Mouse (Mus musculus) small intestine, adult 10 weeks (tissue): ENCODE data around the gene Wdr90. TPM values are rescaled to one million over a fixed set of nuclear protein-coding genes. Genes with fewer than 3 reads are reported as not detected.

Experiments
- polyA plus RNA-seq: library from polyadenylated mRNA; stranded (reverse); fragments of 350-450 nt; fragmentation: Illumina TruSeq; extraction: RNeasy Lipid Tissue Mini Kit (QIAGEN cat#74804); gene quantifications from one replicate; pipeline ENCODE4 v1.2.3, GENCODE M21; 2014; ENCODE audit warnings: low replicate concordance

Gene Wdr90
- polyA plus RNA-seq, result 0.82 TPM

DNA sequence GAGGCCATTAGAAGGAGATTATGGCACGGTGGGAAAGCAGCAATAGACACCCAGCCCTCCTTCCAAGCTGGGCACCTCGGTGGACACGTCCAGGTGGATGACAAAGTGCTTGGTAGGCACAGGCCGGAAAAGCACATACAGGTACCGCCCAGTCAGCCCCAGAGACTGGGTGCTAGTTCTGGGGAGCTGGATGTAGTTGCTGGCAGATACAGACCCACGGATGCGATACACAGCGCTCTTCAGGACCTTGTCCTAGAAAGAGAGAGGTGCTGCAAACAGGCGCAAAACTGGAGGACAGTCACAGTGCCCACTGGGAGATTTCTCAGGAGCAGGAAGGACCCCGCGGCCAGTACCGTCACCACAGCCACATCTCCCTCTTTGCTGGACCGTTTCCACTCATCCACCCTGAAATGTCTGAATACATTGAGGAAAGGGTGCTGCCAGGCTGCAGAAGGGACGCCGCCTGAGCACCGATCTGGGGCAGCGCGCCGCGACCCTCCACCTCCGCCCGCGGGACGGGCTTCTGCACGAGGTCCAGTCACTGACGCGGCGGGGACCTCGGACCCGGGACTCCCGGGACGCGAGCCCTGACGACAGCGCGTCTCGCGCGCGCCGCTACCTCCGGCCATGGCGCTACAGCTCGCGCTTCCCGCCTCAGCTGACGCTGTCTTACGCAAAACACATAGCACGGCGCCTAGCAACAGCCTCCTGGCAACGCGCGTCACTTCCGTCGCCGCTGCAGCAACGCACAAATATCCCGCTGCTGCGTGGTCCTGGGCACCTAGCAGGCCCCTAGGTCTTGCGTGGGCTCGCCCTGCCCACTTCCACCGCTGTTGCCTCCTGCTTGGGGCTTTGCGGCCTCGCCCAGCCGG lies at the start of gene Wdr90:
Gene Wdr90, minus strand, starts transcription at position 670 of the 872 bp plus-strand sequence.

DNA sequence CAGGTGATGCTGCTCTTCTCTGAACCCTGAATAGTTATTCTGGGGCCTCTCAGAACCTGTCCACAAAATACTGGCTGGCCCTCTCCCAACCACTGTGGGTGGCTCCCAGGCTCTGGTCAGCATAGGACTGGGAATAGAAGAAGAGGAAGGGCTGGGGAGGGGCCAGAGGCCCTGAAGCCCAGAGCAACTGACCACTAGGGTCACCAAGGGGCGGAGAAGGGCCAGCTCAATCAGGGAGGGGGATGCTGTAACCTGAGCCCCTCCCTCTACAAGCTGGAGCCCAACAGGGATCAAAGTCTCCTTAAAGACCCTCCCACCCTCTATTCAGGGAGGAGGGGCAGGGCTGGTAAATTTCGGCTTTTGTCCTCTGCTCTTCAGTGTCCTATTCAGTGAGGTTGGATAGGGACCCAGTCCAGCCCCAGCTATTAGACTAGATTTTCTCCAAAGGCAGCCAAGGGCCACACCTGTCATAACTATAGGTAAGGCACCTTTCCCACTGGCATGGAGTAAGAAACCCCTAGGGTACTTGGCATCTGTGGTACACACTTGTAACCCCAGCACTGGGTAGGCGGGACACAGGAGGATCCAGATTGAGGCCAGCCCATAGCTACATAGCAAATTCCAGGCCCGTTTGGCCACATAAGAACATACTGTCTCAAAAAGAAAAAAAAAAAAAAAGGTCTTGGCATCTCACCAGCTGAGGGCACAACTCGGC lies 19.1 kb upstream of the Wdr90 start, which contains the start of gene Wfikkn1:
Gene Wfikkn1, minus strand, starts transcription at position 663 of the 715 bp plus-strand sequence.

DNA sequence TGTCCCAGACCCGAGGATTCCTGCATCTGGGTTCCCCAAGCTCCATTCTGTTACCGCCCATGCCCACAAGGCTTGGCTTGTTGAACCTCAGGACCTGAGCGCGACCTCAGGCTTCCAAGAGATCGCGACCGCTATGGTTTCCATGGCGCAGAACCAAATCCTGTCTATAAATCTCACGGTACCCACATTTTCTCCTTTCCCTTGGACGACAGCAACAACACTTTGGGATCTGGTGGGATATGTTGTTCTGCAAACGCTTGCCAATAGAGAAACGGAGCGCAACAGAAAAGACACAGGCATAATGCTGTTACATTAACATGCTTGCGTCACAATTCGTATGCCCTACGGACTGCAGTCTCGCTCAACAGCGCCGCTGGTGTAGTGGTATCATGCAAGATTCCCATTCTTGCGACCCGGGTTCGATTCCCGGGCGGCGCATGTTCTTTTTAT lies 13.4 kb upstream of the Wdr90 start, which contains the start of gene Mettl26:
Gene Mettl26, plus strand, starts transcription at position 354 of the 450 bp plus-strand sequence.

DNA sequence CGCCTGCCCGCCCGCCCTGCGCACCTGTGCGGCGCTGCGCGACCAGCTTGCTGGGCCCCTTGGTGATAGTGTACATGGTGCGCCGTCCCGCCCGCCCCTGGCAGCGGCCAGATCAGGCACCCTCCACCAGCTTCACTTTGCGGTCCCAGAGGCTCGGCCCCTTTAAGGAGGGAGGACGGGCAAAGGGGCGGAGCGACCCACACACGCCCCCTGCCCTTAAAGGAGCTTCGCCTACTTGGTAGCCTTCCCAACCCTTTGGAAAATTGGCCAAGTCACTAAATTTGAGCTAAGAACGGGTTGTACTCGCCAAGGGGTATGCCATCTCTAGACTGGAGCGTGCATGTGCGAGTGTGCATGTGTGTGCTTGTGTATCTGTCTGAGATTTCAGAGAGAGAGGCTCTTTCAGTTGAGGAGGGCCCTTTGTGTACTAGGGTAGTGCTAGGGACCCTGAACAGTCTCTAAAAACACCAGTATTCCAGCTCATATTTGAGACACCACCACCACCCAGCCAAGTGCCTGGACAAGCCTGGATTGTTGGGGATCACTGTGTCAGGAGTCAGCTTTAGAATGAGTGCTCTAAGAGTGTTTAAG lies 7.4 kb upstream of the Wdr90 start, which contains the start of gene Mcrip2:
Gene Mcrip2, minus strand, starts transcription at position 164 of the 591 bp plus-strand sequence.

DNA sequence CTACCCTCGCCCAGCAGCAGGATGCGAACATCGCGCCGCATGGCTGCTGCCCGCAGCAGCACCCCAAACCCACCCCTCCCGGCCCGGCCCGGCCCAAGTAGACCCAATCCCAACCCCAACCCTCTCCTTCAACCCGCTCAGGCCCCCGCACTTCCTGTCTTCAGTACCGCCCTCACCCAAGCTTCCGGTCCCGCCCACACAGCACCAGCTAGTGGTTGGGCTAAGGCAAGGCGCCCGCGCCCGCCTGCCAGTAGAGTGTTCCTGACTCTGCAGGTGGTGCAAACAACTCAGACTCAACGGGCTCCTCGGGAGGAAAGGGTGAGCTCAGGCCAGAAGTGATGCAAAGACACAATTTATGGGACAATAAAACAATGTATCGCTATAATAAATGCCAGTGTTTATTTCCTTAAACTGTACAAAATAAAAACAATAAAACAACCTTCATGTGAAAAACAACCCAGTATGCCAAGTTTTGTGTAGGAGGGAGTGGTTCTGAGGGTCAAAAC lies 16.9 kb downstream of the Wdr90 start, which contains the start of gene Rhot2:
Gene Rhot2, minus strand, starts transcription at position 456 of the 506 bp plus-strand sequence.

DNA sequence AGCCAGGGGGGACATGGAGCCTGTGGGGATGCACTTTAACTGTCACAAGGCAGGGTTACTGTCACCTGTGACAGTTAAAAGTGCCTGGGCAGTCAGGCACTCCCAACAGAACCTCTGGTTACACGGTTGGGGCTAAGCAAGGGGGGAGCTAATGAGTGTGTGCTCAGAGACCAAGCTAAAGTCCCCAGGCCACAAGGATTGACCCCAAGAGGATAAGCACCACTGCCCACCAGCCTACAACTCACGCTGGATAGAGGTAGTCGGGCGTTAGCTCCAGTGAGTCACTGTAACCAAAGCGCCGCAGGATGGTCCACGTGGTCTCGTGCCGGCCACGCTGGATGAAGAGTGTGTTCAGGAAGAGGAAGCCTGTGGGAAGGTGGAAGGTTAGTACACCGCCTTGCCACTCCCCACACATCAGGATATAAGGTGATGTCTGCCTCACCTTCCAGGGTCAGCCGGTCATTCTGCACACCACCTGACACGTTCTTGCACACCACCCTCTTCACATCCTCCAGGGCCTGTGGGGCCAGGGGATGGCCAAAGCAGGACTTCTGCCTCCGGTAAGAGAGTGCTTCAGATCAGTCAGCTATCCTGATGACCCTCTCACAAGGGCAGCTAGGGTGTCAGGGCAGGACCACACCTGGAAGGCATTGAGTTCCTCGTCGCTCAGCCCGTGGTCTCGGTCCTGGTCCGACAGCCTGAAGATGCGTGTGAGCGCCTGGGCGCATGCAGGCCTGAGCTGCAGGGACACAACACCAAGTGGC lies 20.0 kb downstream of the Wdr90 start, which contains the start of gene Gm20683:
Gene Gm20683, minus strand, starts transcription at position 647 of the 764 bp plus-strand sequence.

DNA sequence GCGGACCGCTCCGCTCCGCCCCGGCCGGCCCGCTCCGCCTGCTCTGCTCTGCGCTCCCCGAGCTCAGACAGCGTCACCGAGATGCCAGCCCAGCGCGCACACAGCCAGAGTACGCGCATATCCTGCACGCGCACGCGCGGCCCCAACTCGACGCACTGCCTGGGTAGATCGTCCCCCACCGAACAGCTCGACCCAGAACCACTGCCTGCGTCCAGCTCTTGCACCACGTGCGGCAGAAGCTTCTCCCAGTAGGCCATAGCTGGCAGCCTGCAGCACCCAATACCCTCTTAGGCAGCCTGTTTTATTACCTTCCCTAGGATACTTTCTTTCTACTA lies 24.3 kb downstream of the Wdr90 start, which contains the start of gene Rhbdl1:
Gene Rhbdl1, minus strand, starts transcription at position 220 of the 335 bp plus-strand sequence.

DNA sequence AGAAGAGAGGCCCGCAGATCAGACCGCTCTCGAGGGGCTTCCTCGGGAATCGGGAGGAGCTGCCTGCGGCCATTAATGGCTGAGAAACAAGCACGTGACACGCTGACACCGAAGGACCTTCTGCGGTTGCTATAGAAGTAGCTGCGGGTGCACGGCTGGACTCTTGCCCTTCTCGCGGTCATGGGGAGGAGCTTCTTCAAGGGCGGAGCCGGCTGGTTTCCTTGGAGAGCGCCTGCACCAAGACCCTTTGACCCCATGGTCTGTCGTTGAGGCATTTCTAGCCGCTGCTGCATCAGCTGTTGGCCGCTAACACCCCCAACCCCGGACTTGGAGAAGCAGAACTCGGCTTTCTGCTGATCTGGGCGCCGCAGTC lies 28.0 kb downstream of the Wdr90 start, which contains the start of gene Stub1:
Gene Stub1, minus strand, starts transcription at position 114 of the 373 bp plus-strand sequence.

DNA sequence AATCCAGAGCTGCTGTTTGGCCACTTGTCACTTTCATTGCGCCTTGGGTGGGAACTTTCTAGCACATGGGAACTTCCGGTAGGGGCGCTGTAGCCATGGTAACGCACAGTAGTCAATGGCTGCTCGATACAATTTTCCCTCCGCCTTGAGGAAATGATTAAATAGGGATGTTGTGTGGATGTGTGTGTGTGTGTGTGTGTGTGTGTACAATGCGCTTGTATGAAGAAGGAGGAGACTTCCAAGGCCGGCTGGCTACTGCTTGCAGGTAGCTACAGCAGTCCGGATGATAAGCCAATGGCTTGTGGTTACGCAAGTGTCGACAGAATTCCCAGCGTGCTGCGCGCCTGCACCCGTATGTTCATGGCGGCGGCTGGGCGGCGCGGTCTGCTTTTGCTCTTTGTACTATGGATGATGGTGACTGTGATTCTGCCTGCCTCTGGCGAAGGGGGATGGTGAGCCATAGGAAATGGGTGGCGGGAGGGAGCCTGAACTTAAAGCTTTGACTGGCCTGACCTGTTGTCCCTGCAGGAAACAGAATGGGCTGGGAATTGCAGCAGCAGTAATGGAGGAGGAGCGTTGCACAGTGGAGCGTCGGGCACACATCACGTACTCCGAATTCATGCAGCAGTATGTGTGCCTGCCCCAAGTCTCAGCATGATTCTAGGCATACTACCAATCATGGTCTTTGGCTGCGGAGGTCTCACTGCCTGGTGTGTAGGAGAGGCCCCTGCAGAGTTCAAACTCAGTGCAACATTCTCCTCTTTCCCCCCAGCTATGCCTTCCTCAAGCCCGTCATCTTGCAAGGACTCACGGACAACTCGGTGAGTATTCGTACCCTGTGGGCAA lies 32.4 kb downstream of the Wdr90 start, which contains the start of gene Jmjd8:
Gene Jmjd8, plus strand, starts transcription at position 156 of the 846 bp plus-strand sequence.

DNA sequence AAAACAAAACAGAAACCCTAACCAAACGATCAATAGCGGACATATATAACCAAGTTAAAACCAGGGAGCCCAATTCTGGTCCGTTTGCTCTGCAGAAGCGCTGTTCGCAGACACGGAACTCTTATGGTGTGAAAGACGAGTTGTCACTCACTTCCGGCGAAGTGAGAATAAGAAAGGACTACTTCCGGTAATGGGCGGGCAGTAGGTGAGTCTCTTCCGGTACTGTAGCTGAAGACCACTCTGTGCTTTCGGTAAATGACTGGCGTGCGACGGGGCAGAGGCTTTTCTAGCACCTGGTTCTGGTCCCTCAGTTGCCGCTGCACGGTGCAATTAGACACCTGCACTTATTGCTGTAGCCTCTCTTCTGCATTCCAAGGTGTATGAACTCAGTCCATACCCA lies 37.8 kb downstream of the Wdr90 start, which contains the start of gene Wdr24:
Gene Wdr24, plus strand, starts transcription at position 176 of the 400 bp plus-strand sequence.

DNA sequence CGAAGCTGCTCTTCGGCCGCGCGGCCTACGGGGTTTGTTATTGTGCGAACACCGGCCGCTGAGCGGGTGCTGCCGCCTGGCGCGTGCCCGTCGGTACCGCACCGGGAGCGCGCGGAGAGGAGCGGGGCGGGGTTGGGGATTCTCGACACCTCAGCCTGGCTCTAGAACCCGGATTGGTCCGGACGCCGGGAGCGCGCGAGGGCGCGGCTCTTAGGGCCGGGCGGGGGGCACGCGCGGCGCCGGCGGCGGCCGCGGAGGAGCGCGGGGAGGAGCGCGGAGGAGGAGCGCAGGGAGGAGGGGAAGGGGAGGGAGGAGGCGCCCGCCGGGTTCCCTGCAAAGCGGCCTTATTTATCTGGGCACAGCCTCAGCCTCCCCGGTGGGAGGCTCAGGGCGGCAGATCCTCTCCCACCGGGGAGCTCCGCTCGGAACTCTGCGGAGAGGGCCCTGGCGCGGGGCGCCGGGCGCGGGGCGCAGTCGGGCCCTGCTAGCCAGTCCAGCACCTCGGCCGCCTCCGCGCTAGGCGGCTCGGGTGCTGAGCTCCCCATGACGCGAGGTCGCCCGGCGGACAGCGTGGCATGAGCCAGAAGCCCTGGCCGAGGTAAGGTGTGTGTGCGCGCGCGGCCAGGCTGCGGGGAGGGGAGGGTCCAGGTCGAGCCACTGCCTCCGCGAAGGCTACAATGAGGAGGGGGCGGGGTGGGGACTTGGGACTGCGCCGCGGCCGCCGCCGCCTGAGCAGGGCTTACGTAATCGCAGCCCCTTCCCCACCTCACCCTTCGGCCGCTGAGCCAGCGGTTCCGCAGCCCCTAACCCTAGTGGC lies 52.3 kb downstream of the Wdr90 start, which contains the start of gene Fbxl16:
Gene Fbxl16, plus strand, starts transcription at position 297 of the 817 bp plus-strand sequence.

DNA sequence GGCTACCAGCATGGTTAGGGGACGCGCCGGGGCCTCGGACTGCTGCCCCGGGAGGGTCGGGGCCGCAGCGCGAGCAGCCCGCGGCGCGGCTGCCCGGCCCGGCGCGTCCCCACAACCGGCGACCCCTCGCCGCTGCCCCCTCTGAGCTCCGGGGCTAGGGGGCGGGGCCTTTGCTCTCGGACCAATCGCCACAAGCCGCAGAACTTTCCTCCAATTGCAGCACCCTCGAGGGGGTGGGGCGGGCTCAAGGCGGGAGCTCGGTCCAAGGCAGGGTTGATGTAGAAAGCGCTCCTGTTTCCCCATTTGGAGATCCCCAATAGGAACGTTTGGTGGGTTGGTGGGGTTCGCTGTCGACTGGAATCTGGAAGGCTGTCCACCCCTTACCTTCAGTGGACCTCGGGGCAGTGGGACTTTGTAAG lies 64.3 kb downstream of the Wdr90 start, which contains the start of gene Metrn:
Gene Metrn, minus strand, starts transcription at position 186 of the 419 bp plus-strand sequence.

DNA sequence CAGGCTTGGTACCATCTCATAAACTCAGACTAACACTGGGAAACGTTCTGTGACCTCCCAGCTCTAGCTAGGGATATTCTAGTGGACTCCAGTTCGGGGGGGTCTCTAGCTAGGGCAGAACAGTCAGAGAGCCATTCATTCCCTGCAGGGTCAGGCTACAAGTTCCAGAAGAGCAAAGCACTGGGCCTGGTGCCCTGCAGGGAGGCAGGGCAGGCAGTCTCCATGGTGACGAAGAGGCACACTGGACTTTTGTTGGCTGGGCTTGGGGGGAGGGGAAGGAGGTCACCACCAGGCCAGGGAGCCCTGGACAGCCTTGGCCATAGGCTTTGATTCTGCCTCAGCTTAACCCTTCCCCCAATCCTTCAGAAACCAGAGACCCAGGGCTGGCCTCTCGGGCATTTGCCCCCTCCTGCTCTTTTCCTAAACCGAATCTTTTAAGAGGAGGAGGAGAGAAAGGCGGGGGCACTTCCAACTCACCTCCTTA lies 65.7 kb downstream of the Wdr90 start, which contains the start of gene AC134908.4:
Gene AC134908.4, minus strand, starts transcription at position 51 of the 484 bp plus-strand sequence.

Other genes starting within 250 kb of the Wdr90 start
- gene Gng13, start 144.3 kb downstream of the Wdr90 start, polyA plus RNA-seq, result not detected
- gene Chtf18, start 134.1 kb downstream of the Wdr90 start, polyA plus RNA-seq, result not detected
- not detected for gene Rpusd1, start 133.8 kb downstream of the Wdr90 start, polyA plus RNA-seq
- not detected for gene Mslnl, start 125.5 kb downstream of the Wdr90 start, polyA plus RNA-seq
- not detected for gene Msln, start 107.1 kb downstream of the Wdr90 start, polyA plus RNA-seq
- gene Narfl, start 87.7 kb downstream of the Wdr90 start, polyA plus RNA-seq, result 0.67 TPM
- not detected for gene Haghl, start 75.8 kb downstream of the Wdr90 start, polyA plus RNA-seq
- not detected for gene Ccdc78, start 74.9 kb downstream of the Wdr90 start, polyA plus RNA-seq
- not detected for gene Fam173a, start 68.6 kb downstream of the Wdr90 start, polyA plus RNA-seq
- gene AC134908.4, start 65.8 kb downstream of the Wdr90 start, polyA plus RNA-seq, result not detected
- not detected for gene Metrn, start 64.4 kb downstream of the Wdr90 start, polyA plus RNA-seq
- gene Fbxl16, start 52.4 kb downstream of the Wdr90 start, polyA plus RNA-seq, result 0.67 TPM
- 0.26 TPM for gene Wdr24, start 37.9 kb downstream of the Wdr90 start, polyA plus RNA-seq
- 1.8 TPM for gene Jmjd8, start 32.6 kb downstream of the Wdr90 start, polyA plus RNA-seq
- 4.2 TPM for gene Stub1, start 28.1 kb downstream of the Wdr90 start, polyA plus RNA-seq
- gene Rhbdl1, start 24.2 kb downstream of the Wdr90 start, polyA plus RNA-seq, result not detected
- not detected for gene Gm20683, start 19.7 kb downstream of the Wdr90 start, polyA plus RNA-seq
- gene Rhot2, start 16.6 kb downstream of the Wdr90 start, polyA plus RNA-seq, result 13.3 TPM
- gene Mcrip2, start 7.3 kb upstream of the Wdr90 start, polyA plus RNA-seq, result not detected
- 9.2 TPM for gene Mettl26, start 13.6 kb upstream of the Wdr90 start, polyA plus RNA-seq
- gene Wfikkn1, start 19.4 kb upstream of the Wdr90 start, polyA plus RNA-seq, result not detected
- 0.48 TPM for gene Rab40c, start 58.2 kb upstream of the Wdr90 start, polyA plus RNA-seq
- gene Pigq, start 83.4 kb upstream of the Wdr90 start, polyA plus RNA-seq, result 23.5 TPM
- gene Nhlrc4, start 83.5 kb upstream of the Wdr90 start, polyA plus RNA-seq, result not detected
- gene A930017K11Rik, start 91.1 kb upstream of the Wdr90 start, polyA plus RNA-seq, result not detected
- gene Capn15, start 124.3 kb upstream of the Wdr90 start, polyA plus RNA-seq, result 1.8 TPM
- 7.1 TPM for gene Rab11fip3, start 208.1 kb upstream of the Wdr90 start, polyA plus RNA-seq
- gene Decr2, start 228.8 kb upstream of the Wdr90 start, polyA plus RNA-seq, result 48.4 TPM
- gene Nme4, start 234.1 kb upstream of the Wdr90 start, polyA plus RNA-seq, result not detected